Mouse (Mus musculus) megakaryocyte, embryonic 14.5 days (primary cell): ENCODE data around the gene Arcn1.

Experiments
- FLI1 ChIP-seq: IDR thresholded peaks from 2 replicates; pipeline ENCODE4 v1.6.1; 2012; ENCODE audit warnings: low read length, inconsistent platforms, mixed read lengths
- GATA1 ChIP-seq: IDR thresholded peaks from 3 replicates; pipeline ENCODE4 v1.6.1; 2012; ENCODE audit warnings: mixed read lengths, low read length, inconsistent platforms, borderline replicate concordance

GRCm38 (mm10) chr9:44810316-44810715 is 42.7 kb upstream of the Arcn1 start:
- no peak for TF ChIP-seq GATA1
- TF ChIP-seq FLI1 = no peak
